Mouse (Mus musculus) brain, embryonic 14.5 days (tissue): ENCODE results near the gene Pkib. TPM values are rescaled to one million over a fixed set of nuclear protein-coding genes. Genes with fewer than 3 reads are reported as not detected.

Experiments
- DNase-seq: peaks from one replicate; pipeline ENCODE4 v3.0.0-alpha.2; 2011; ENCODE audit warnings: low read depth
- CTCF ChIP-seq: fragments of 200-500 bp; IDR thresholded peaks from 2 replicates; pipeline ENCODE4 v1.5.1; 2012; ENCODE audit warnings: inconsistent platforms, mild to moderate bottlenecking, moderate library complexity, borderline replicate concordance; ENCODE audit not compliant: insufficient read depth, insufficient read length; ENCODE audit errors: extremely low read depth
- POLR2A ChIP-seq: fragments of 200-500 bp; IDR thresholded peaks from 2 replicates; pipeline ENCODE4 v1.6.1; 2012; ENCODE audit warnings: mild to moderate bottlenecking, inconsistent platforms, borderline replicate concordance; ENCODE audit not compliant: poor library complexity, insufficient read depth, insufficient read length, severe bottlenecking; ENCODE audit errors: extremely low read depth
- polyA plus RNA-seq: library from polyadenylated mRNA; depleted of rRNA; stranded (reverse); fragments of >200 nt; gene quantifications from 2 replicates; pipeline ENCODE4 v1.2.3, GENCODE M21; 2012

Gene Pkib
- polyA plus RNA-seq, 1 experiment: 1.2 TPM

DNA sequence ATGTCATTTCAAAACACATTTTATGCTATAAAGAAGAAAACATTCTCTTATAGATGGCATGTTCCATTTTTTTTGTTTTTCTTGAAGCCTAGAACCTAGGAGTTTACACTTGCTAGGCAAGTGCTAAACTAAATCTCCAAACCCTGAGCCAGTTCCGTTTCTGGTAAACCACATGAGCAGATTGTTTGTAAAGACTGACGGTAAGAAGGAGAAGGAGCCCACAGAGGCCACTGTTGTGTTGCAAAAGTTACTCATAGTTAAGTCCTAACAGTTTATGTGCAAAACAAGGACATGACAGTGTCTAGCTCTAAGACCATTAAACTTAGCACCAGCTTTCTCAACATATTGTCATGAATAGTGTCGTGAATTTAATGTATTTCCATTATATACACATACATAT is 99.9 kb downstream of the Pkib start:
- no peak for DNase-seq
- TF ChIP-seq POLR2A (no peak), CTCF (no peak)

GRCm38 (mm10) chr10:57740733-57741132 is 109.0 kb downstream of the Pkib start:
- peak; percentile 8 for DNase-seq

GRCm38 (mm10) chr10:57741351-57741750 is 109.6 kb downstream of the Pkib start:
- no peak for TF ChIP-seq CTCF
- peak; percentile 16 for DNase-seq

More at GRCm38 (mm10) chr10:57740733-57741132, 109.0 kb downstream of the Pkib start:
- TF ChIP-seq POLR2A: no peak

- no peak for DNase-seq
- no peak for TF ChIP-seq POLR2A
- TF ChIP-seq CTCF: no peak
Measured at GRCm38 (mm10) chr10:57743045-57743444, 111.3 kb downstream of the Pkib start.

DNA sequence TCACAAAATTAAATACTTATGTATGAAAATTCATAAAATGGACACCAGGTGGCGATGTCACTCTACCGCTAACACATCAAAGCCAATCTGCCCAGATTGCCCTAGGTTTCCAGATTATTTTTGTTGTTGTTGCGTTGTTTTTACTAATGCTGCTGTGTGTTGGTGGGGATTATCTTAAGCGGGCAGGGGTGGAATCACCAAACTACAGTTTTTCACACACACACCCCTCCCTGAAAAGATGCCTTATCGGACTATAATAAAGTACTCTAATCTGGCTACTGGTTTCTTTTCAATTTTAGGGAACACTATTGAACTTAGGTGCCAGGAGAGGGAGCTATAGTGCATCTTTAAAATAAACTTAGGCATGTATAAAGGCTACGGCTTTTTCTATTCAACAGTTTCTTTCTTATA is 111.8 kb downstream of the Pkib start:
- peak; percentile 95 for DNase-seq
- TF ChIP-seq POLR2A: no peak
- TF ChIP-seq CTCF: peak; percentile 70

DNA sequence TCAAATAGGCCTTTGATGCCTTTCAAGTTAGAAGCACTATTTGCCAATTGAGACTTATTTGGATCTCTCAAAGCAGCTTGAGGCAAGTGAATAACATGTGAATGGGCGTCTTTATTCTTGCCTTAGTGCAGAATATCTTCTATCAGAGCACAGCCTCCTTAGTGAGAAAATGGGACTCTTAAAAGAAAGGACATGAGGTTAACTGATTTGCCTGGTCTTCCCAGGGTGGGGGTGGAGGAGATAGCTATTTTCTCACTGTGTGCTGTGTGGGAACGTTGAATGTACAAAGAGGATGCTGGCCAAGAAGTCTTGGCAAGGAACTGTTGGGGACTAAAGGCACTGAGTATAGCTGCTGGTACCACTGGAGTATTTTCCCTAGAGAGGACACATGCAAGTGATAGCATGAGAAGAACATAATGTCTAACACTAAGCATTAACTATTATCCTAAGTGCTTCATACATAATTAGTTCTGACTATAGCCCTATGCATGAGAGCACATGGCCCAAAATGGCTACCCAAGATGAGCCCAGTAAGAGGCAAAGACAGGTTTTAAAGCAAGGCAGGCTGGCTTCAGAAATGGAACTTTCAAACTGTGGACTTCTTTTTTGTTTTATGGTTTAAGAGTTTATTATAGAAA is 112.5 kb downstream of the Pkib start:
- peak; percentile 89 for DNase-seq
- TF ChIP-seq CTCF (no peak), POLR2A (no peak)

- DNase-seq: no peak
- TF ChIP-seq CTCF (no peak), POLR2A (no peak)
Measured at GRCm38 (mm10) chr10:57745452-57745851, 113.7 kb downstream of the Pkib start.

- no peak for DNase-seq
- TF ChIP-seq POLR2A: no peak
- no peak for TF ChIP-seq CTCF
Measured at GRCm38 (mm10) chr10:57747127-57747526, 115.3 kb downstream of the Pkib start.

DNA sequence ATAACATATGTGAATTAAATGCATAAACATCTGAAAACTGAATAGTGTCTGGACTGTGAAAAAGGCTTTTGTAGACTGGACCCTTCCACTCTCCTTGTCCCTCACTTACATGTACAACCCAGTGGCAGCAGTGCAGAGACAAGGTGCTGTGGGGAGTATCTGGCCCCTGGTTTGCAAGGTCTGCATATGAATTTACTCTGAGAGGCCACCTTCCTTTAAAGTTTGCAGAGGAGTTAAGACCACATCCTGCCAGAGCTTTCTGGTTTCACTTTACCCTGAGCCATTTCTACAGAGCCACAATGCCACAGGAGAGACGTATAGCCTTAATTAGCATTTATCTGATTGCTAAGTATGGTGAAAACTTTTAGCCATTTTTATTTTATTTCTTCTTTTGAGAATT is 121.6 kb downstream of the Pkib start:
- DNase-seq: no peak
- TF ChIP-seq POLR2A (no peak), CTCF (no peak)

DNA sequence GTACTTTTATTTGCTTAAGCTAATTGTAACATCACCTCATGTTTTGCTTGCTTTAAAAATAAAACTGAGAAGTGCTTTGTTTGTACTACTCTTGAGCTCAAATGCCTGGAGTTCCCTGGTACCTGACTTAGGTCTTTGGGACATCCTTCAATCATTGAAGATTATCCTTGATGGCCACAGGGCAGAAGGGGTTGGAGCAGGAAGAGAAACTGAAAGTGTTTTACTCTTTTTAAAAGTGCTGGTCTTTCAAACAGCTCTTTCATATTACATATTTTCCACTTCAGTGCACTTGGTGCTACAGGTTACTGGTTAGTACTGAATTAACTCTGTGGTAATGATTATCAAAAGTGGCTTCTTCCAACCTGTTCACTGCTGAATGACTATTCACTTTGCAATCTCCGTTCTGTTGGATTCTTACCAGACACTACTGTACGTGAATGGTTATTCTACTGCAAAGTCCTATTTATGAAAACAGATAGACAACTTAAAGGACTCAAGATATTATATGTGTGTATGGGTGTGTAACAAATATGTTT is 123.5 kb downstream of the Pkib start:
- DNase-seq: no peak
- TF ChIP-seq CTCF (no peak), POLR2A (no peak)

DNA sequence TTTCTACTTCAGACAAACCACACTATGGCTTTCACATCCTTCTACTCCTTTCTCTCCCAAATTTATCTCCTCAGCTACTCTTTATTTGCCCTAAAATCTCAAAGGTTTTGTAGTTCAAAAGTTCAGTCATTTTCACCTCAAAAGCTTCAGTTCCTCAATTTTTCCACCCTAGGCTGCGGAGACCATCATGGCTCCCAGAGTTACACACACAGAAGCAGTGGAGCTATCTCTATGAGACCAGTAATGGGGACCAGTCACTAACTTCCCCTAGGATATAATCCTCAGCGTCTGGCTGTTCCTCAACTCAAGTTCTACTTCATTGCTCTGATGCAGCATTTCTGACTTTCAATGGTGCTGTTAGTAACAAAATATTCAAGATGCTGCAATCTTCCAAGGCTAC is 127.2 kb downstream of the Pkib start:
- DNase-seq: no peak
- TF ChIP-seq POLR2A: no peak
- TF ChIP-seq CTCF: no peak

DNA sequence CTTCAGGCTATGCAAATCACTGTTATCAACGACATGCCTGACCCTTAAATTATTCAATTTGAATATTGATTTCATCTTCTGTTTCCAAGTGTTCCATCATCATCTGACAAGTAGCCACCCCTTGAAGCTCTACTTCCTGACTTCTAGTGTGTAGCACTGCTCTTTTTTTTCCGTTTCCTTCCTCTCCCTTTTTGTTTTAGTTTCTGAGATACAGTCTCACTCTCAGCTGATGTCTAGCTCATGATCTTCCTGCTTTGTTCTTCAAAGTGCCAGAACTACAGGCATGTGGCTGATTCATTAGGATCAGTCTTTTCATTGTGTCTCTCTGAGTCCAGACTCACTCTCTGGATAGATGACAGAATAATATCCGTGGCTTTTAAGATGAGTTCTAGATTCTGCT is 128.9 kb downstream of the Pkib start:
- TF ChIP-seq POLR2A: no peak
- no peak for TF ChIP-seq CTCF
- DNase-seq: no peak

GRCm38 (mm10) chr10:57763044-57763443 is 131.3 kb downstream of the Pkib start:
- DNase-seq: no peak
- TF ChIP-seq POLR2A (no peak), CTCF (no peak)
